Mouse (Mus musculus) granulocyte monocyte progenitor cell, adult 5-6 weeks (primary cell): ENCODE measurements around the gene Ttc37. TPM values are rescaled to one million over a fixed set of nuclear protein-coding genes. Genes with fewer than 3 reads are reported as not detected.
A peak's percentile ranks its signal among the peaks of the same experiment; 100 is the strongest.

Experiments
- ATAC-seq: replicated peaks from 2 replicates; pipeline ENCODE4 v1.8.0; 2016; ENCODE audit warnings: mild to moderate bottlenecking, moderate TSS enrichment, inconsistent platforms; ENCODE audit not compliant: poor library complexity, severe bottlenecking
- total RNA-seq, 2 experiments: library from RNA; stranded (forward) in 1 of 2; stranded (reverse) in 1 of 2; fragments of 200-712, 200-1000 nt in 1 of 2; fragments of >200 nt in 1 of 2; fragmentation: Nextera tagmentation in 1 of 2; gene quantifications; 2 replicates each; pipeline ENCODE4 v1.2.3; 2014 to 2017

Ttc37 gene
- total RNA-seq, 2 experiments from 2014 or later, result 33.2 to 37.3 TPM

GRCm38 (mm10) chr13:76157099-76157498 lies 58.6 kb downstream of the Ttc37 start:
- no peak for ATAC-seq

- ATAC-seq, result no peak
Observed at GRCm38 (mm10) chr13:76157508-76157907, 59.0 kb downstream of the Ttc37 start.

- no peak for ATAC-seq
Observed at GRCm38 (mm10) chr13:76160587-76160986, 62.1 kb downstream of the Ttc37 start.

GRCm38 (mm10) chr13:76174297-76174696 lies 75.8 kb downstream of the Ttc37 start:
- no peak for ATAC-seq

GRCm38 (mm10) chr13:76178700-76179099 lies 80.2 kb downstream of the Ttc37 start:
- no peak for ATAC-seq

GRCm38 (mm10) chr13:76187651-76188050 lies 89.1 kb downstream of the Ttc37 start:
- no peak for ATAC-seq

- ATAC-seq, result no peak
Observed at GRCm38 (mm10) chr13:76189190-76189589, 90.7 kb downstream of the Ttc37 start.

GRCm38 (mm10) chr13:76190273-76190672 lies 91.7 kb downstream of the Ttc37 start:
- no peak for ATAC-seq

- no peak for ATAC-seq
Observed at GRCm38 (mm10) chr13:76194937-76195336, 96.4 kb downstream of the Ttc37 start.

GRCm38 (mm10) chr13:76195431-76196138 lies 97.1 kb downstream of the Ttc37 start:
- no peak for ATAC-seq

GRCm38 (mm10) chr13:76197297-76197848 lies 98.8 kb downstream of the Ttc37 start:
- ATAC-seq, result peak; percentile 87

GRCm38 (mm10) chr13:76199943-76200342 lies 101.4 kb downstream of the Ttc37 start:
- ATAC-seq, result no peak

GRCm38 (mm10) chr13:76214928-76215327 lies 116.4 kb downstream of the Ttc37 start:
- no peak for ATAC-seq

- peak; percentile 75 for ATAC-seq
Observed at GRCm38 (mm10) chr13:76215397-76215796, 116.9 kb downstream of the Ttc37 start.

Other genes starting within 250 kb of the Ttc37 start
- gene Rhobtb3, start 154.8 kb upstream of the Ttc37 start, total RNA-seq (2014; fragmentation: Nextera tagmentation), result 3.2 and 8.0 TPM in 2 replicates
- 6.7 and 22.0 TPM in 2 replicates for gene Rhobtb3, start 154.8 kb upstream of the Ttc37 start, total RNA-seq (2017)
- 1.2 TPM in 1 of 2 replicates, not detected in the other for gene Spata9, start 131.6 kb upstream of the Ttc37 start, total RNA-seq (2014; fragmentation: Nextera tagmentation)
- 0.60 TPM in 1 of 2 replicates, not detected in the other for gene Spata9, start 131.6 kb upstream of the Ttc37 start, total RNA-seq (2017)
- 5.7 and 13.8 TPM in 2 replicates for gene Rfesd, start 80.0 kb upstream of the Ttc37 start, total RNA-seq (2014; fragmentation: Nextera tagmentation)
- 6.2 and 6.7 TPM in 2 replicates for gene Rfesd, start 80.0 kb upstream of the Ttc37 start, total RNA-seq (2017)
- gene Gpr150, start 41.7 kb upstream of the Ttc37 start, total RNA-seq (2014; fragmentation: Nextera tagmentation), result 0.64 TPM in 1 of 2 replicates, not detected in the other
- gene Gpr150, start 41.7 kb upstream of the Ttc37 start, total RNA-seq (2017), result 0.04 and 1.0 TPM in 2 replicates
- 9.9 and 15.8 TPM in 2 replicates for gene Arsk, start 74 bp upstream of the Ttc37 start, total RNA-seq (2014; fragmentation: Nextera tagmentation)
- gene Arsk, start 74 bp upstream of the Ttc37 start, total RNA-seq (2017), result 15.3 and 16.9 TPM in 2 replicates
- gene Fam81b, start 206.3 kb downstream of the Ttc37 start, total RNA-seq (2014; fragmentation: Nextera tagmentation), result not detected in 2 replicates
- gene Fam81b, start 206.3 kb downstream of the Ttc37 start, total RNA-seq (2017), result not detected in 2 replicates